In genomic region chr12:51592888-51593228, GRCm38 (mm10) we compare ENCODE assay signal across 8 mouse cellular contexts. TPM values are rescaled to one million over a fixed set of nuclear protein-coding genes. Genes with fewer than 3 reads are reported as not detected.
DNase-seq lines count a peak whose midpoint lies in the region; ATAC-seq lines count a peak whose summit lies in the region.

No protein-coding gene starts in this region.

- ATAC-seq in frontal cortex, adult (ENCODE audit: low TSS enrichment), result peak; percentile 5; the same call in 1 of the 2 replicates
- peak; percentile 43 for ATAC-seq in intestine, embryonic 16.5 days
- peak; percentile 60 for ATAC-seq in neural tube, embryonic 15.5 days (ENCODE audit: low FRiP score)

- no peaks in the 10 kb centered on the region for H3K36me3 ChIP-seq in intestine, embryonic 16.5 days (ENCODE audit: control insufficient read depth, insufficient read depth, low read length)
- H3K36me3 ChIP-seq in neural tube, embryonic 15.5 days, result no peaks in the 10 kb centered on the region

- H3K9ac ChIP-seq in intestine, embryonic 16.5 days (ENCODE audit: low read depth, low read length), result peak overlapping the region; percentile 53
- peak overlapping the region; percentile 65 for H3K9ac ChIP-seq in neural tube, embryonic 15.5 days (replicated peaks)

- no peaks in the 10 kb centered on the region for H3K9me3 ChIP-seq in intestine, embryonic 16.5 days (ENCODE audit: control insufficient read depth, low read length)
- H3K9me3 ChIP-seq in neural tube, embryonic 15.5 days (replicated peaks), result no peaks in the 10 kb centered on the region

- H3K4me3 ChIP-seq in intestine, embryonic 16.5 days (ENCODE audit: low read length), result peak overlapping the region; percentile 61
- H3K4me3 ChIP-seq in neural tube, embryonic 15.5 days (replicated peaks), result peak overlapping the region; percentile 82

- H3K4me2 ChIP-seq in intestine, embryonic 16.5 days (ENCODE audit: low read depth, low read length), result peak overlapping the region; percentile 96
- peak overlapping the region; percentile 99 for H3K4me2 ChIP-seq in neural tube, embryonic 15.5 days

- no peak overlapping the region for H3K27ac ChIP-seq in intestine, embryonic 16.5 days (ENCODE audit: low read length)
- no peak overlapping the region for H3K27ac ChIP-seq in neural tube, embryonic 15.5 days (replicated peaks)

- no peak for DNase-seq in frontal cortex, postnatal 36 days (ENCODE audit: low spot score in 2 of 2)
- DNase-seq in right cerebral cortex, postnatal 14 days, result peak; percentile 9
- no peak for DNase-seq in right cerebral cortex, adult 18-20 months
- DNase-seq in Muller cell, postnatal 12 days (ENCODE audit: inconsistent ontology term), result no peak
- DNase-seq in urinary bladder, postnatal 25 days (ENCODE audit: low spot score), result no peak

- peaks cover 9% of the 10 kb centered on the region for H3K4me1 ChIP-seq in intestine, embryonic 16.5 days (ENCODE audit: control insufficient read depth, insufficient read depth, low read length)
- H3K4me1 ChIP-seq in neural tube, embryonic 15.5 days, result peaks cover 21% of the 10 kb centered on the region

- H3K27me3 ChIP-seq in intestine, embryonic 16.5 days (replicated peaks; ENCODE audit: control insufficient read depth, insufficient read depth, low read length), result peaks cover 35% of the 10 kb centered on the region
- peaks cover 26% of the 10 kb centered on the region for H3K27me3 ChIP-seq in neural tube, embryonic 15.5 days (replicated peaks)

- 2% methylated on average over 15 of the region's 21 CpGs for WGBS in intestine, embryonic 16.5 days
- WGBS in neural tube, embryonic 15.5 days, result 2% methylated on average over 15 of the region's 21 CpGs

RNA-seq across cellular contexts. Expression of gene Coch, which starts 0.3 kb away (rescaled TPM):
- 0.79 and 1.2 TPM in 2 replicates for polyA plus RNA-seq in intestine, embryonic 16.5 days (2015; fragmentation: Nextera tagmentation; extraction: Ambion mirVana)
- 13.0 and 16.5 TPM in 2 replicates for polyA plus RNA-seq in neural tube, embryonic 15.5 days (2015; fragmentation: Nextera tagmentation; extraction: Ambion mirVana)

Comparison
In these comparisons a context has a peak if more than half of its experiments do, and no peak if none do; other contexts are left out.
1. ATAC-seq: peak in every context shown above with its lines; median percentile 60 in neural tube, embryonic 15.5 days; 43 in intestine, embryonic 16.5 days; 5 in frontal cortex, adult.